In genomic region chr11:84979351-84979750, GRCm38 (mm10) we compare ENCODE assay signal across 15 mouse cellular contexts. TPM values are rescaled to one million over a fixed set of nuclear protein-coding genes. Genes with fewer than 3 reads are reported as not detected.
"Had no signal": no experiment of that assay in that cellular context is flagged by ENCODE, and none has a peak within 500 bp of the region (broad histone marks: within the 10 kb centered on the region; RNA-seq: fewer than 3 reads in every experiment).

No protein-coding gene starts in this region.

- H3K4me1 ChIP-seq: limb, embryonic 10.5 days; neural tube, embryonic 12.5 days had no signal

- H3K9ac ChIP-seq: liver, embryonic 12.5 days; neural tube, embryonic 12.5 days had no signal

- H3K36me3 ChIP-seq: midbrain, embryonic 10.5 days had no signal

- DNase-seq: kidney, adult 8-10 months; kidney, postnatal 25 days; midbrain, embryonic 14.5 days; spleen, adult 18-20 months; thymus, adult 18-20 months; thymus, postnatal 14 days had no signal

- H3K27me3 ChIP-seq: neural tube, embryonic 12.5 days had no signal

- H3K9me3 ChIP-seq: limb, embryonic 10.5 days; liver, embryonic 12.5 days; midbrain, embryonic 10.5 days; neural tube, embryonic 12.5 days had no signal

- ATAC-seq: liver, embryonic 12.5 days had no signal

- H3K4me3 ChIP-seq: layer of hippocampus, adult 2 months; left cerebral cortex, adult 2 months; limb, embryonic 10.5 days; liver, embryonic 12.5 days; midbrain, embryonic 10.5 days; neural tube, embryonic 12.5 days had no signal

- H3K27ac ChIP-seq: layer of hippocampus, adult 2 months; left cerebral cortex, adult 2 months; limb, embryonic 10.5 days; liver, embryonic 12.5 days; macrophage; midbrain, embryonic 10.5 days; neural tube, embryonic 12.5 days had no signal

- H3K4me2 ChIP-seq: liver, embryonic 12.5 days; neural tube, embryonic 12.5 days had no signal

RNA-seq across cellular contexts. Expression of gene Car4, which starts 21.8 kb away (rescaled TPM):
- total RNA-seq: neutrophil, adult 5-6 weeks had no signal
- polyA plus RNA-seq: liver, embryonic 16.5 days; macrophage had no signal
